Mouse (Mus musculus): ENCODE measurements around the gene Gm37419. TPM values are rescaled to one million over a fixed set of nuclear protein-coding genes. Genes with fewer than 3 reads are reported as not detected.

The Gm37419 gene
- polyA plus RNA-seq, 1 experiment from 2014 or later = not detected

- Histone ChIP-seq H3K9ac (ENCODE audit: low read depth, low read length) (no peak overlapping the region), H3K27ac (ENCODE audit: low read depth, low read length) (no peak overlapping the region), H3K36me3 (ENCODE audit: control insufficient read depth, insufficient read depth, low read length) (no peaks in the 10 kb centered on the region), H3K27me3 (replicated peaks; ENCODE audit: control insufficient read depth, insufficient read depth, low read length) (no peaks in the 10 kb centered on the region), H3K4me3 (ENCODE audit: low read length) (no peak overlapping the region), H3K4me1 (ENCODE audit: control insufficient read depth, insufficient read depth, low read depth, low read length) (no peaks in the 10 kb centered on the region), H3K9me3 (ENCODE audit: control insufficient read depth, low read length) (no peaks in the 10 kb centered on the region), H3K4me2 (ENCODE audit: low read length) (no peak overlapping the region)
- ATAC-seq = no peak
- WGBS = 84% methylated on average over 2 of the region's 2 CpGs
Measured at GRCm38 (mm10) chr16:24029965-24030672, 41.8 kb downstream of the Gm37419 start.

- ATAC-seq = no peak
- H3K9ac ChIP-seq (ENCODE audit: low read depth, low read length) = no peak overlapping the region
- no peaks in the 10 kb centered on the region for H3K36me3 ChIP-seq (ENCODE audit: control insufficient read depth, insufficient read depth, low read length)
- no peak overlapping the region for H3K4me3 ChIP-seq (ENCODE audit: low read length)
- H3K4me2 ChIP-seq (ENCODE audit: low read length) = no peak overlapping the region
- 89% methylated on average over 5 of the region's 5 CpGs for WGBS
- H3K4me1 ChIP-seq (ENCODE audit: control insufficient read depth, insufficient read depth, low read depth, low read length) = no peaks in the 10 kb centered on the region
- H3K9me3 ChIP-seq (ENCODE audit: control insufficient read depth, low read length) = no peaks in the 10 kb centered on the region
- H3K27ac ChIP-seq (ENCODE audit: low read depth, low read length) = no peak overlapping the region
- H3K27me3 ChIP-seq (replicated peaks; ENCODE audit: control insufficient read depth, insufficient read depth, low read length) = no peaks in the 10 kb centered on the region
Measured at GRCm38 (mm10) chr16:24033259-24033658, 45.0 kb downstream of the Gm37419 start.

- Histone ChIP-seq H3K9me3 (ENCODE audit: control insufficient read depth, low read length) (no peaks in the 10 kb centered on the region), H3K27me3 (replicated peaks; ENCODE audit: control insufficient read depth, insufficient read depth, low read length) (no peaks in the 10 kb centered on the region), H3K4me3 (ENCODE audit: low read length) (no peak overlapping the region), H3K36me3 (ENCODE audit: control insufficient read depth, insufficient read depth, low read length) (no peaks in the 10 kb centered on the region), H3K4me1 (ENCODE audit: control insufficient read depth, insufficient read depth, low read depth, low read length) (no peaks in the 10 kb centered on the region), H3K27ac (ENCODE audit: low read depth, low read length) (no peak overlapping the region), H3K9ac (ENCODE audit: low read depth, low read length) (no peak overlapping the region), H3K4me2 (ENCODE audit: low read length) (no peak overlapping the region)
- WGBS = 67% methylated on average over 2 of the region's 2 CpGs
- no peak for ATAC-seq
Measured at GRCm38 (mm10) chr16:24034450-24034849, 46.2 kb downstream of the Gm37419 start.

- H3K4me3 ChIP-seq (ENCODE audit: low read length) = no peak overlapping the region
- H3K36me3 ChIP-seq (ENCODE audit: control insufficient read depth, insufficient read depth, low read length) = no peaks in the 10 kb centered on the region
- no peaks in the 10 kb centered on the region for H3K27me3 ChIP-seq (replicated peaks; ENCODE audit: control insufficient read depth, insufficient read depth, low read length)
- no peaks in the 10 kb centered on the region for H3K4me1 ChIP-seq (ENCODE audit: control insufficient read depth, insufficient read depth, low read depth, low read length)
- ATAC-seq = no peak
- H3K4me2 ChIP-seq (ENCODE audit: low read length) = no peak overlapping the region
- no peak overlapping the region for H3K27ac ChIP-seq (ENCODE audit: low read depth, low read length)
- H3K9me3 ChIP-seq (ENCODE audit: control insufficient read depth, low read length) = no peaks in the 10 kb centered on the region
- H3K9ac ChIP-seq (ENCODE audit: low read depth, low read length) = no peak overlapping the region
Measured at GRCm38 (mm10) chr16:24035767-24036166, 47.5 kb downstream of the Gm37419 start.

GRCm38 (mm10) chr16:24036398-24036797 is 48.1 kb downstream of the Gm37419 start:
- Histone ChIP-seq H3K27me3 (replicated peaks; ENCODE audit: control insufficient read depth, insufficient read depth, low read length) (no peaks in the 10 kb centered on the region), H3K27ac (ENCODE audit: low read depth, low read length) (no peak overlapping the region), H3K4me1 (ENCODE audit: control insufficient read depth, insufficient read depth, low read depth, low read length) (no peaks in the 10 kb centered on the region), H3K9me3 (ENCODE audit: control insufficient read depth, low read length) (no peaks in the 10 kb centered on the region), H3K4me3 (ENCODE audit: low read length) (no peak overlapping the region), H3K4me2 (ENCODE audit: low read length) (no peak overlapping the region), H3K9ac (ENCODE audit: low read depth, low read length) (no peak overlapping the region), H3K36me3 (ENCODE audit: control insufficient read depth, insufficient read depth, low read length) (no peaks in the 10 kb centered on the region)
- 88% methylated on average over 3 of the region's 3 CpGs for WGBS
- ATAC-seq = no peak

Other genes with a start within 250 kb of the Gm37419 start
- 295 and 377 TPM in 2 replicates for gene Sst, start 97.5 kb upstream of the Gm37419 start, polyA plus RNA-seq (2015; fragmentation: Nextera tagmentation; extraction: Ambion mirVana)
- gene Rtp2, start 56.1 kb upstream of the Gm37419 start, polyA plus RNA-seq (2015; fragmentation: Nextera tagmentation; extraction: Ambion mirVana) = 0.12 TPM in 1 of 2 replicates, not detected in the other
- gene Bcl6, start 370 bp downstream of the Gm37419 start, polyA plus RNA-seq (2015; fragmentation: Nextera tagmentation; extraction: Ambion mirVana) = 0.76 and 0.79 TPM in 2 replicates

Measured in hindbrain, embryonic 16.5 days (tissue).